ENCODE assay signal across 22 mouse cellular contexts in the genomic region with DNA sequence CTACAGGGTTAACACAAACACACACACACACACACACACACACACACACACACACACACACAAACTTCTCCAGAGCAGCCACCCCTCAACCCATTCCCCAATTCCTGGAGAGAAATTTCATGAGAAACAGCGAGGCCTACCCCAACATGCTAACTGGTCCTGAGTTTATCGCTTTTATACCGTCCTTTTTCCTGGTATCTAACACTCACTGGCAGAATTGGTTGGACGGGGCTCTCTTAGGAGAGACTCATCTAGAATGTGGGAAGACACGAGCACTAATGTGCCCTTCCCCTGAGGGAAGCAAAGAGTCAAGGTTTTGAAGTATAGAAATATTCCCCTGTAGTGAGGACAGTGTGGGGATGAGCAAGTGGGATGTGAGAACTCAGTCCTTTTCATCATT.
A peak's percentile ranks its signal among the peaks of the same experiment; 100 is the strongest.
DNase-seq lines count a peak whose midpoint lies in the region; ATAC-seq and TF ChIP-seq lines count a peak whose summit lies in the region.
"Had no signal": no experiment of that assay in that cellular context is flagged by ENCODE, and none has a peak within 500 bp of the region (broad histone marks: within the 10 kb centered on the region; RNA-seq: fewer than 3 reads in every experiment).

No protein-coding gene starts in this region.

- TF ChIP-seq CTCF in liver, embryonic 14.5 days (IDR thresholded peaks at IDR 0.05; ENCODE audit: low read depth), result no peak

- H3K36me3 ChIP-seq in erythroblast, embryonic 14.5 days (ENCODE audit: control insufficient read depth), result peaks cover 54% of the 10 kb centered on the region
- no peaks in the 10 kb centered on the region for H3K36me3 ChIP-seq in liver, embryonic 14.5 days (replicated peaks; ENCODE audit: control insufficient read depth, insufficient read depth, low read depth)
- no peaks in the 10 kb centered on the region for H3K36me3 ChIP-seq in midbrain, embryonic 10.5 days
- H3K36me3 ChIP-seq: forebrain, embryonic 12.5 days; forebrain, embryonic 15.5 days; heart, embryonic 10.5 days; hindbrain, embryonic 12.5 days; hindbrain, embryonic 15.5 days had no signal

- H3K9ac ChIP-seq in liver, embryonic 14.5 days (replicated peaks), result no peak overlapping the region
- H3K9ac ChIP-seq: forebrain, embryonic 12.5 days; forebrain, embryonic 15.5 days; heart, embryonic 13.5 days; hindbrain, embryonic 12.5 days; hindbrain, embryonic 15.5 days had no signal

- no peaks in the 10 kb centered on the region for H3K9me3 ChIP-seq in erythroblast, embryonic 14.5 days (ENCODE audit: control insufficient read depth, low read length)
- no peaks in the 10 kb centered on the region for H3K9me3 ChIP-seq in liver, embryonic 14.5 days (ENCODE audit: control insufficient read depth, low read length)
- no peaks in the 10 kb centered on the region for H3K9me3 ChIP-seq in midbrain, embryonic 10.5 days (replicated peaks)
- H3K9me3 ChIP-seq: forebrain, embryonic 12.5 days; forebrain, embryonic 15.5 days; heart, embryonic 10.5 days; heart, embryonic 13.5 days; hindbrain, embryonic 12.5 days; hindbrain, embryonic 15.5 days had no signal

- 74% methylated on average over 5 of the region's 5 CpGs for WGBS in liver, embryonic 14.5 days (ENCODE audit: insufficient replicate concordance)
- WGBS in midbrain, embryonic 10.5 days, result 83% methylated on average over 5 of the region's 5 CpGs

- TF ChIP-seq EP300 in liver, embryonic 14.5 days (IDR thresholded peaks at IDR 0.05; ENCODE audit: low read depth), result no peak

- peaks cover 74% of the 10 kb centered on the region for H3K4me1 ChIP-seq in erythroblast, embryonic 14.5 days (ENCODE audit: control insufficient read depth)
- peaks cover 4 to 7% of the 10 kb centered on the region in 2 experiments; a peak in 3 of 4 replicates for H3K4me1 ChIP-seq in liver, embryonic 14.5 days (replicated peaks; ENCODE audit: control insufficient read depth in 2 of 2, insufficient read depth in 2 of 2, low read length in 1 of 2)
- peaks cover 12% of the 10 kb centered on the region for H3K4me1 ChIP-seq in midbrain, embryonic 10.5 days
- H3K4me1 ChIP-seq: forebrain, embryonic 15.5 days; heart, embryonic 10.5 days; heart, embryonic 13.5 days; hindbrain, embryonic 12.5 days; hindbrain, embryonic 15.5 days had no signal

- H3K27me3 ChIP-seq in erythroblast, embryonic 14.5 days (ENCODE audit: control insufficient read depth), result no peaks in the 10 kb centered on the region
- H3K27me3 ChIP-seq in liver, embryonic 14.5 days (ENCODE audit: control insufficient read depth, insufficient read depth, low read length), result no peaks in the 10 kb centered on the region
- H3K27me3 ChIP-seq in midbrain, embryonic 10.5 days (ENCODE audit: low read depth, poor library complexity, severe bottlenecking), result peaks cover 70% of the 10 kb centered on the region
- H3K27me3 ChIP-seq: forebrain, embryonic 12.5 days; forebrain, embryonic 15.5 days; heart, embryonic 13.5 days; hindbrain, embryonic 15.5 days had no signal

- H3K27ac ChIP-seq in liver, embryonic 14.5 days, result no peak overlapping the region
- no peak overlapping the region for H3K27ac ChIP-seq in midbrain, embryonic 10.5 days (replicated peaks)
- H3K27ac ChIP-seq: forebrain, embryonic 12.5 days; forebrain, embryonic 15.5 days; heart, adult 2 months; heart, embryonic 10.5 days; heart, embryonic 13.5 days; hindbrain, embryonic 12.5 days; hindbrain, embryonic 15.5 days had no signal

- peak overlapping the region; percentile 30 for H3K4me3 ChIP-seq in erythroblast, embryonic 14.5 days (replicated peaks)
- no peak overlapping the region for H3K4me3 ChIP-seq in liver, embryonic 14.5 days (ENCODE audit: insufficient read depth in 1 of 2, low read depth in 2 of 2, low read length in 2 of 2)
- H3K4me3 ChIP-seq in midbrain, embryonic 10.5 days, result no peak overlapping the region
- H3K4me3 ChIP-seq: forebrain, embryonic 12.5 days; forebrain, embryonic 15.5 days; heart, adult 2 months; heart, embryonic 10.5 days; heart, embryonic 13.5 days; hindbrain, embryonic 12.5 days; hindbrain, embryonic 15.5 days had no signal

- DNase-seq in liver, embryonic 14.5 days (ENCODE audit: low read depth in 3 of 3, low spot score in 3 of 3), result peak in 2 of 3 experiments; percentile 47 to 60
- DNase-seq in liver, result no peak
- peak; percentile 65 for DNase-seq in c-Kit-positive CD71-positive TER-119-negative erythroid progenitor cells, embryonic 14.5 days (ENCODE audit: low read depth)
- no peak for DNase-seq in right cerebral cortex, adult 18-20 months
- DNase-seq in midbrain, embryonic 10.5 days (ENCODE audit: low spot score), result no peak
- DNase-seq: adrenal gland, adult 8-10 months; adrenal gland, postnatal 25 days; cerebellum, adult 11-12 months; cerebellum, adult 8-10 months; cerebellum, postnatal 14 days; gastrocnemius, postnatal 25 days; heart, adult 2 months; heart, postnatal 14 days had no signal

- ATAC-seq in erythroblast, adult 5-6 weeks (replicated peaks; ENCODE audit: low FRiP score, poor library complexity, severe bottlenecking), result no peak
- ATAC-seq in liver, embryonic 14.5 days (ENCODE audit: insufficient read depth), result no peak
- ATAC-seq: activated CD4-positive, CD25-positive, alpha-beta regulatory T cell, adult 4 months; forebrain, embryonic 15.5 days had no signal

- H3K4me2 ChIP-seq in liver, embryonic 14.5 days (ENCODE audit: low read depth), result no peak overlapping the region
- H3K4me2 ChIP-seq: forebrain, embryonic 12.5 days; forebrain, embryonic 15.5 days; heart, embryonic 13.5 days; hindbrain, embryonic 12.5 days; hindbrain, embryonic 15.5 days had no signal

Comparison
In these comparisons a context has a peak if more than half of its experiments do, and no peak if none do; other contexts are left out.
1. DNase-seq: peak in liver, embryonic 14.5 days (2 of 3) and c-Kit-positive CD71-positive TER-119-negative erythroid progenitor cells, embryonic 14.5 days (single experiment); none in liver (single experiment), right cerebral cortex, adult 18-20 months (single experiment) and midbrain, embryonic 10.5 days (single experiment).